Mouse (Mus musculus) embryonic fibroblast, embryonic 13.5 days (primary cell): ENCODE results near the gene Uqcc1. TPM values are rescaled to one million over a fixed set of nuclear protein-coding genes. Genes with fewer than 3 reads are reported as not detected.

Experiments
- H3K27ac ChIP-seq: 2 replicates; pipeline ENCODE4 v1.5.1; 2012; ENCODE audit warnings: low read length, control low read depth, inconsistent platforms; ENCODE audit not compliant: insufficient read depth
- H3K4me1 ChIP-seq: 2 replicates; pipeline ENCODE4 v1.6.1; 2011; ENCODE audit warnings: low read length; ENCODE audit not compliant: control insufficient read depth, insufficient read depth
- H3K4me3 ChIP-seq: 2 replicates; pipeline ENCODE4 v1.5.1; 2011; ENCODE audit warnings: mild to moderate bottlenecking, control low read depth, low read length; ENCODE audit not compliant: insufficient read depth
- CTCF ChIP-seq: IDR thresholded peaks from 2 replicates; pipeline ENCODE4 v1.5.1; 2011; ENCODE audit warnings: mild to moderate bottlenecking, control low read depth, low read length, moderate library complexity, borderline replicate concordance; ENCODE audit not compliant: insufficient read depth
- POLR2A ChIP-seq: IDR thresholded peaks from 2 replicates; pipeline ENCODE4 v1.6.1; 2011; ENCODE audit warnings: low read depth, mild to moderate bottlenecking, control low read depth, low read length, moderate library complexity
- polyA plus RNA-seq: library from polyadenylated mRNA; stranded (reverse); fragments of >200 nt; gene quantifications from 2 replicates; pipeline ENCODE4 v1.2.4, GENCODE M21; 2011; ENCODE audit warnings: low read depth; ENCODE audit not compliant: missing spikeins, insufficient read length

Uqcc1 gene
- polyA plus RNA-seq, 1 experiment: 39.5 TPM

DNA sequence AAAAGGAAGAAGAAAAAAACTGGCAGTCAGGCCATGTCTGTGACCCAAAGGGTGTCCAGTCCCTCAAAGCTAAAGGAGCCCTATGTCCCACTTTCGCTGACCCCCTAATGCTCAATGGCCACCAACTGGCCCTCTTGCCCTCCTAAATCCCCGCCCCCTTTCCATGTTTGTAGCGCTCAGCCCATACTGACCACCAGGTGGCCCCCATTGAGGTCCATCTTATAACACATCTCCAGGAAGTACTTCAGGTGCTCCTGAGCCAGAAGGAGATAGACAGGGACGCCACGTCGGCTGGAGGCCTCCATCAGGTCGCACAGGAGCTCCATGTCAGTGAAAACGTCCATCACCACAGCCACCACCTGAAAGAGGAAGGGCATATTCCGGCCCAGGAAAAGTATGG is 98.8 kb downstream of the Uqcc1 start:
- no peak for TF ChIP-seq CTCF
- TF ChIP-seq POLR2A: no peak
- no peaks in the 10 kb centered on the region for H3K4me1 ChIP-seq
- no peak overlapping the region for H3K4me3 ChIP-seq
- H3K27ac ChIP-seq: no peak overlapping the region

DNA sequence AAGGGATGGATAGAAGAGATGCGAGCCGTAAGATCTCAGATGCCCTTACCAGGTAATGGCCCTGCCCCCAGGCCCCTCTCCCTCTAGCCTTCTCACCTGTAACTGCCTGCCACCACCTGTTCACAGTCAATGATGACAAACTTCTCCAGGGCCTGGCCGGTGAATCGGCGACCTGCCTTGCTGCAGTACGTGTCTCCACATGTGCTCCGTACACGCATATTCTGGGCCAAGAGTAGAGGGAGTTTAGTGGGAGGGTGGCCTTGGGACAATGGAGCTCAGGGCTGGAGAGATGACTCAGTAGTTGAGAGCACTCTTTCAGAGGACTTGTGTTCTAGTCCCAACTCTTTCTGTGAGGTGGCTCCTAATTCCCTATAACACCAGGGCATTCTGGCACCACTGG is 99.3 kb downstream of the Uqcc1 start:
- no peaks in the 10 kb centered on the region for H3K4me1 ChIP-seq
- TF ChIP-seq POLR2A (no peak), CTCF (no peak)
- no peak overlapping the region for H3K27ac ChIP-seq
- no peak overlapping the region for H3K4me3 ChIP-seq

DNA sequence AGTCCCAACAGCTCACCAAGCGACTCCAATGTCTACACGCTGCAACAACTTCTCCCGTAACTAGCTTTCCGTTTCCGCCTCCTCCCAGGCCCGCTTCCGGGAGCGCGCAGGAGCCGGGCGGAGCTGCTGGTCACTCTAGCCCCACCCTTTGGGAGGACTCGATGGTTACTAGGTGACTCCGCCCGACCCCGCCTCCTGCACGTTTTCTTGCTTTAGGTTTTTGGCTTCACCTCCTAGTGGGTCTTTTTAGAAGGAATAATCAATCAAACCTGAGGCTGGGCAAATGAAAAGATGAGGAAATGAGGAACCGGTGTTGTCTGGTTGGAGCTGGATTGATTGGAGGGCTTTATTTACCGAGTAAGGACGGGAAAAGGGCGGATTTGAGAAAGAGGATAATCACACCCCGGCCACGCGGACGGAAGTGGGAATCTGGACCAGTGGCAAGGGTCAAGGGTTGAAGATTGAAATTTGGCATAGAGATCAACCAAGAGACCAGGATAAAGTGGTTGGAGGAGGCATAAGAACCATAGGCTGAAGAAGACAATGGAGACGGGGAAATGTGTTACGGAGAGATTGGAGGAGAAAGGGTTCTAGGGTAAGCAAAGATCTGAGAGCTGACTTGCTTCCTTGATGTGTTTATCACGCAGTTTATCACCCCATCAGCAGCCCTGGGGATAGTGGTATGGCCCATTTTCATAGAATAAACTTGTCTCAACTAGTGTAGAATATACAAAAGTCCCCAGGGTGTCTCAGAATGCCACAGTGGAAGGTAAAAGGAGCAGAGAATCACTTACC is 103.3 kb downstream of the Uqcc1 start, which contains the start of gene Eif6:
Eif6 (minus strand) TSS at position 296 of the 795 bp plus-strand sequence.
- Histone ChIP-seq H3K4me1 (no peaks in the 10 kb centered on the region), H3K4me3 (peak within 1 kb of the TSS; percentile 92), H3K27ac (peak within 1 kb of the TSS; percentile 76)
- TF ChIP-seq CTCF (no peak), POLR2A (peak; percentile 89)

DNA sequence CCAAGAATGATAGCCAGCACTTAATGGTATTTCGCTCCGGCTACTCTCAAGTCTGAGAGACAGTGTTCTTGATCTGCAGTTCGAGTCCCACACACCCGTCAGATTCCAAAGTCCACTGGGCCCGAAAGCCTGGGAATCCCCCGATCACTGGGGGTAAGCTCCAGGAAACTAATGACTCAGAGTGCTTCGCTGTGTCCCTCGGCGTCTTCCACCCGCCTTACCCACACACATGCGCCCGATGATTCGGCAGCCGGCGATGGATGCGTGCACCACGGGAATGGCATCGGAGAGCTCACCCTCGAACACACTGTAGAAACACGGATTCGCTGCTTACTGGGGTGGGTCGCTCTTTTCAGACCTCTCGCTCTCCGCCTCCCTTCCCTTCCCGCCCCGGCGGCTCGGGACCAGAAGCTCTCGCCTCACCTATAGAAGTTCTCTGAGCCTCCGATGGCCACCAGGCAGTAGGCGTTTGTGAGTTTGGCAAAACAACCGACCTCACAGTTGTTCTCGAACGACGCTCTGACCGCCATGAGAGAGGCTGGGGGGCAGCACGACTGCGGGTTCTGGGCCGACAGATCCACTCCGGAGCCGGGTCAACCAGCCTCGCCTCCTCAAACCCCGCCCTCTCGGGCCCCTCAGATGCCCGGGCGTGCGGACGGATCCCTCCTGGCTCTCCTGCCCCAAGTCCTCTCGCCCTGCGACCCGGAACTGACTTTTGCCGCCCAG is 104.0 kb downstream of the Uqcc1 start:
- Histone ChIP-seq H3K4me1 (no peaks in the 10 kb centered on the region), H3K4me3 (peak overlapping the region; percentile 92), H3K27ac (peak overlapping the region; percentile 76)
- TF ChIP-seq CTCF (no peak), POLR2A (peak; percentile 50; the same call in 1 of the 2 replicates)

DNA sequence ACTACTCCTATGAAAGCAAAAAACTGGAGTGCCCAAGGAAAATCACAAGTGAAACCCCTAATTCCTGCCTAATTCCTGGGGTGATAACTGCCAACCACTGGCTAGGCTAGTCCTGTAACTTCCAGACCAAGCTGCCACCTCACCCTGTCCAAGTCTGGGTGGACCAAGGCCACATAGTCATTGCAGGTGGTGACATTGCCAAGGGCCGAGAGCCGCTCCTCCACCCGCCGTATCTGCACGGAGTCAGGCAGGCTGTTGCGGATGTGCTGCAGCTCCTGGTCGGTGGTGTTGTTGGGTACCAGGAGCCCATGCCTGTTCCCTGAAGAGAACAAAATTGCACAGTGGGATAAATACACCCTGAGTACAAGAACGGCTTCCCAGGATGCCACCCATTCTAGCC is 106.4 kb downstream of the Uqcc1 start:
- Histone ChIP-seq H3K4me3 (no peak overlapping the region), H3K27ac (no peak overlapping the region), H3K4me1 (peaks cover 7% of the 10 kb centered on the region; the same call in 1 of the 2 replicates)
- TF ChIP-seq POLR2A (no peak), CTCF (no peak)

DNA sequence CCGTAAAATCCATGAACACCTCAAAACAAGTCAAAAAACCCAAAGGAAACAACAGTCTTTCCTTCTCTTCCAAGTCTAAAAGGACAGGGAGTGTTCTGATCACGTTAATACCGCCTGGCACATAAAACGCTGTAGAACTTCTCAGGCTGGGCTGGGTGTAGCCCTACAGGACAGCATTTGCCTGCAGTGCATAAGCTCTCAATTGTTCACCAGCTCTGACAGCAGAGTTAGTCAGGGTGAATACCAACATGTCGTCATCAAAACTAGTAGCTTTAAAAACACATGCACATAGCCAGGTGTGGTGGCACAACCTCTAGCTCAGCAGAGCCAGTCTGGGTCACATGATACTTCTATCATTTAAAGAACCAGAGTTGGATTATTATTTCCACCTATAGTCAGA is 109.3 kb downstream of the Uqcc1 start:
- no peak for TF ChIP-seq POLR2A
- no peak for TF ChIP-seq CTCF
- H3K27ac ChIP-seq: peak overlapping the region; percentile 67; the same call in 1 of the 2 replicates

DNA sequence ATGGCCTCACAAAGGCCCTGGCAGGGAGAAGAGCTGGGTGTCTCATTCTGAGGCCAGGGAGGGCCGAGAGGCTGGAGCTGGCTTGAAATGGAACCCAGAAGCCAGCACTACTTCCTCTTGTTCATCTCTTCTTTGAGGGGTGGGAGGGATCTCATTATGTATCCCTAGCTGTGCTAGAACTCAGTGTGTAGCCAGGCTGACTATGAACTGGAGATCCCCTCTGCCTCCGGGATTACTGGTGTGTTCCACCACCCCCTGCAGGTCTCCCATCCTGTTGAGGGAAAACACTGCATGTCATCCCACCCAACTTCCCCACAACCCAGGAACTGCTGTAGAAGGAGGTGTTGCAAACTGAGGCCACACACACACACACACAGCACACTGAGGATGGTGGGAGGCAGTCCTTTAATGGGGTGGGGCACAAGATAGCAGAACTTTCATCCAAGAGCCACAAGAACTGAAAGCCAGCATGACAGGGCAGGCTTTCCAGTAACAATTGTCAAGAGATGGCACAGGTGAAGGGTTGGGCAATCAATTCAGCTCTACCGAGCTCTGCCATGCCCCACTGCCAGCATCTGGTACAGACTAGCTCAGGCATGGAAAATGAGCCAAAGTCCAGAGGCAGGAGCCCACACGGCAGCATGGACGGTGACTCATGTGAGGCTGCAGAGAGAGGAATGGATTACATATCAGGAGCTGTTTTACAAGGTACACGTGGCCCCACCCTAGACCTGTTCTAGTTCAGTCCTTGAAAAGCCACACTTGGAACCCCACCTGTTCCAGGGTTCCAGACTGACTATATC is 110.5 kb downstream of the Uqcc1 start:
- TF ChIP-seq CTCF (no peak), POLR2A (no peak)
- peaks cover 11% of the 10 kb centered on the region; the same call in 1 of the 2 replicates for H3K4me1 ChIP-seq
- H3K27ac ChIP-seq: peak overlapping the region; percentile 67
- no peak overlapping the region for H3K4me3 ChIP-seq

More for the DNA sequence above, 109.3 kb downstream of the Uqcc1 start:
- Histone ChIP-seq H3K4me3 (no peak overlapping the region), H3K4me1 (peaks cover 11% of the 10 kb centered on the region; the same call in 1 of the 2 replicates)

DNA sequence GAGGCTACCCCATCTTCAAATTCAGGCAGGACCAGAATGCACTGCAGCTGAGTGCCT is 110.9 kb downstream of the Uqcc1 start, which contains the start of gene BC029722:
BC029722 (minus strand) TSS at position 35 of the 57 bp plus-strand sequence.
- H3K4me1 ChIP-seq: peaks cover 11% of the 10 kb centered on the region; the same call in 1 of the 2 replicates
- H3K27ac ChIP-seq: peak within 1 kb of the TSS; percentile 79
- H3K4me3 ChIP-seq: peak within 1 kb of the TSS; percentile 58
- no peak; the same call in 1 of the 2 replicates for TF ChIP-seq POLR2A
- TF ChIP-seq CTCF: no peak

DNA sequence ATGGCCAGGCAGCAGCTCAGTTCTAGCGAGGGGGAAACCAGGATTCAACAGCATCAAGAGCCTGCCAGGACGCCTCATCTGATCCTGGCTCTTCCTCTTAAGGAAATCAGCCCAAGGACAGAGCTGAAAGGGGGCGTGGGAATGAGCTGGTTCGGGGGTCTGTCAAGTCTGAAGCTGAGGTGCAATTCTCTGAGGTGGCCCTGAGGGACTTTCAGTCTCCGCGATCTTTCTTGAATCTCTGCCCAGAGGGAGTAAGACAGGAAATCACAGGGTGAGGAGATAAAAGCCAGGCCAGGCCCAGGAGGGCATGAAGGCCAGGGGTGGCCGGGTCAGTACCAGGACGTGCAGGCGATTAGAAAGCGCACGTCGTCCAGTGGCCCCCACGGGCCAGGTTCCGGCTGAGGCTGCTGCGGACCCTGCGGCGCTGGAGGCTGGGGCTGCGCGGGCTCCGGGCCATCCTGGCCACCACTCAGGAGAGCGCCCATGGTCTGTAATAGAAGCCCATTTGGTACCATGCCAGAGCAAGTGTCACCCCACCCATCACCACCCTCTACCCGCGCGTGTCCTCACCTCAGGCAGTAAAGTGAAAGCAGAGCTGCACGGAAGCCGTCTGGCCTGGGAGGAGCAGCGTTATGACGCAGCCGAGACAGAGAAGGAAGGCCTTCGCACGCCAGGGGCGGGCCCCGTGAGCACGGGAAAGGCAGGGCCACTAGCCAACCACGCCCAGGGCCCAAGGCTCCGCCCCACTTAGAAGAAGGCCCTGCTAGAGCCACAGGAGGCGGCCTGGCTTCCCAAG is 111.3 kb downstream of the Uqcc1 start:
- TF ChIP-seq POLR2A (peak; percentile 99), CTCF (no peak)
- Histone ChIP-seq H3K4me3 (peak overlapping the region; percentile 58), H3K4me1 (peaks cover 11% of the 10 kb centered on the region; the same call in 1 of the 2 replicates), H3K27ac (peak overlapping the region; percentile 79)
